Mouse (Mus musculus): ENCODE measurements around the gene Kdm1a. TPM values are rescaled to one million over a fixed set of nuclear protein-coding genes. Genes with fewer than 3 reads are reported as not detected.

The Kdm1a gene
- 15.5 and 23.1 TPM in 2 replicates for total RNA-seq (2015; ENCODE audit: low replicate concordance)
- 34.8 and 47.0 TPM in 2 replicates for total RNA-seq (2017; ENCODE audit: low replicate concordance)

GRCm38 (mm10) chr4:136602568-136602967, at the start of gene Kdm1a:
Gene Kdm1a, minus strand, starts transcription at chr4:136602723.
- peak; percentile 95 for ATAC-seq (replicated peaks; ENCODE audit: low FRiP score, poor library complexity, severe bottlenecking)

- no peak for ATAC-seq (replicated peaks; ENCODE audit: low FRiP score, poor library complexity, severe bottlenecking)
Measured at GRCm38 (mm10) chr4:136651882-136652527, 49.5 kb upstream of the Kdm1a start.

GRCm38 (mm10) chr4:136651357-136651811, 48.9 kb upstream of the Kdm1a start:
- peak; percentile 48; the same call in 1 of the 2 replicates for ATAC-seq (replicated peaks; ENCODE audit: low FRiP score, poor library complexity, severe bottlenecking)

GRCm38 (mm10) chr4:136650261-136650660, 47.7 kb upstream of the Kdm1a start:
- no peak for ATAC-seq (replicated peaks; ENCODE audit: low FRiP score, poor library complexity, severe bottlenecking)

- ATAC-seq (replicated peaks; ENCODE audit: low FRiP score, poor library complexity, severe bottlenecking), result no peak
Measured at GRCm38 (mm10) chr4:136649480-136650196, 47.1 kb upstream of the Kdm1a start.

GRCm38 (mm10) chr4:136648922-136649479, 46.5 kb upstream of the Kdm1a start:
- peak; percentile 75 for ATAC-seq (replicated peaks; ENCODE audit: low FRiP score, poor library complexity, severe bottlenecking)

- no peak for ATAC-seq (replicated peaks; ENCODE audit: low FRiP score, poor library complexity, severe bottlenecking)
Measured at GRCm38 (mm10) chr4:136638890-136639289, 36.4 kb upstream of the Kdm1a start.

GRCm38 (mm10) chr4:136638230-136638750, 35.8 kb upstream of the Kdm1a start:
- no peak for ATAC-seq (replicated peaks; ENCODE audit: low FRiP score, poor library complexity, severe bottlenecking)

- no peak for ATAC-seq (replicated peaks; ENCODE audit: low FRiP score, poor library complexity, severe bottlenecking)
Measured at GRCm38 (mm10) chr4:136637563-136638229, 35.2 kb upstream of the Kdm1a start.

- ATAC-seq (replicated peaks; ENCODE audit: low FRiP score, poor library complexity, severe bottlenecking), result no peak
Measured at GRCm38 (mm10) chr4:136636983-136637562, 34.5 kb upstream of the Kdm1a start.

GRCm38 (mm10) chr4:136636511-136636910, 34.0 kb upstream of the Kdm1a start:
- ATAC-seq (replicated peaks; ENCODE audit: low FRiP score, poor library complexity, severe bottlenecking), result no peak

- ATAC-seq (replicated peaks; ENCODE audit: low FRiP score, poor library complexity, severe bottlenecking), result no peak
Measured at GRCm38 (mm10) chr4:136635995-136636394, 33.5 kb upstream of the Kdm1a start.

GRCm38 (mm10) chr4:136631237-136631994, 28.9 kb upstream of the Kdm1a start:
- ATAC-seq (replicated peaks; ENCODE audit: low FRiP score, poor library complexity, severe bottlenecking), result no peak

GRCm38 (mm10) chr4:136626590-136626989, 24.1 kb upstream of the Kdm1a start:
- no peak for ATAC-seq (replicated peaks; ENCODE audit: low FRiP score, poor library complexity, severe bottlenecking)

GRCm38 (mm10) chr4:136622388-136622787, 19.9 kb upstream of the Kdm1a start, which contains the start of gene Lactbl1:
Gene Lactbl1, plus strand, starts transcription at chr4:136622621.
- ATAC-seq (replicated peaks; ENCODE audit: low FRiP score, poor library complexity, severe bottlenecking), result no peak

- no peak for ATAC-seq (replicated peaks; ENCODE audit: low FRiP score, poor library complexity, severe bottlenecking)
Measured at GRCm38 (mm10) chr4:136621956-136622355, 19.4 kb upstream of the Kdm1a start.

- peak; percentile 65; the same call in 1 of the 2 replicates for ATAC-seq (replicated peaks; ENCODE audit: low FRiP score, poor library complexity, severe bottlenecking)
Measured at GRCm38 (mm10) chr4:136621336-136621735, 18.8 kb upstream of the Kdm1a start.

GRCm38 (mm10) chr4:136613657-136614056, 11.1 kb upstream of the Kdm1a start:
- ATAC-seq (replicated peaks; ENCODE audit: low FRiP score, poor library complexity, severe bottlenecking), result no peak

GRCm38 (mm10) chr4:136610387-136610856, 7.9 kb upstream of the Kdm1a start, which contains the start of gene Tex46:
Gene Tex46, plus strand, starts transcription at chr4:136610437.
- no peak for ATAC-seq (replicated peaks; ENCODE audit: low FRiP score, poor library complexity, severe bottlenecking)
